Mouse (Mus musculus) ES-E14 (cell line): ENCODE measurements around the gene Il17ra.

Experiments
- CHD2 ChIP-seq: IDR thresholded peaks from 2 replicates; pipeline ENCODE4 v1.6.1; 2014; ENCODE audit warnings: mild to moderate bottlenecking, low read depth, low read length, inconsistent platforms
- HCFC1 ChIP-seq: IDR thresholded peaks from 2 replicates; pipeline ENCODE4 v1.6.1; 2012; ENCODE audit warnings: low read length, inconsistent platforms, borderline replicate concordance; ENCODE audit not compliant: insufficient read depth
- MAFK ChIP-seq: IDR thresholded peaks from 2 replicates; pipeline ENCODE4 v1.6.1; 2014; ENCODE audit warnings: mild to moderate bottlenecking, low read depth, low read length, inconsistent platforms; ENCODE audit not compliant: insufficient read depth
- ZC3H11A ChIP-seq: IDR thresholded peaks from 2 replicates; pipeline ENCODE4 v1.6.1; 2012; ENCODE audit warnings: low read depth, mild to moderate bottlenecking, inconsistent platforms, low read length, borderline replicate concordance
- ZNF384 ChIP-seq: IDR thresholded peaks from 2 replicates; pipeline ENCODE4 v1.6.1; 2012; ENCODE audit warnings: low read depth, low read length, inconsistent platforms

DNA sequence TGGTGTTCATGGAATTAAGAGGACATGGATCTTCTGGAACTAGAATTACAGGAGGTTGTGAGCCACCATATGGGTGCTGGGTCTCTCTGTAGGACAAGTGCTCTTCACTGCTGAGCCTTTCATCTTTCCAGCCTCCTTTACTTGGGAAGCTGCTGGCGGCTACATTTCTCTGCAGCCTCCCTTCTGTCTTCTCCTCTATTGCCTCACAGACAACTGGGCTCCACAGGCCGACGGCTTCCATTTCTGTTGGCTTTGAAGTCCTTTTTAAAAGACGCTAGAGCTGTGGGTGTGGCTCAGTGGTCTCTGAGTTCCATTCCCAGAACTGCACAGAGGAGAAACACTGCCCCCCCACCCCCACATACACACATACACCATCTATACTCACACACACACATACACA is 2.3 kb downstream of the Il17ra start:
- TF ChIP-seq ZC3H11A (no peak), MAFK (no peak), HCFC1 (no peak), ZNF384 (no peak), CHD2 (no peak)
